Mouse (Mus musculus): ENCODE results near the gene Sgms1. TPM values are rescaled to one million over a fixed set of nuclear protein-coding genes. Genes with fewer than 3 reads are reported as not detected.

Gene Sgms1
- total and polyA plus RNA-seq, 3 experiments, result 27.0 to 62.1 (median 60.5) TPM

- peaks cover 10% of the 10 kb centered on the region for H3K79me2 ChIP-seq (replicated peaks; ENCODE audit: control insufficient read depth, insufficient read depth, low read length)
- peaks cover 47% of the 10 kb centered on the region for H3K36me3 ChIP-seq (ENCODE audit: control insufficient read depth, insufficient read depth, low read length)
- H3K4me3 ChIP-seq, result no peak overlapping the region
- H3K9ac ChIP-seq (ENCODE audit: low read depth, low read length), result no peak overlapping the region
- DNase-seq, result no peak
- H3K27ac ChIP-seq, result no peak overlapping the region; the same call in 1 of the 2 replicates
- TF ChIP-seq EP300 (IDR thresholded peaks at IDR 0.05; ENCODE audit: insufficient read depth, low read depth, low read length), result no peak
- peak; percentile 52 for TF ChIP-seq CTCF (IDR thresholded peaks at IDR 0.05)
- no peak for TF ChIP-seq POLR2A (IDR thresholded peaks at IDR 0.05; ENCODE audit: insufficient read depth, low read depth, low read length)
- no peaks in the 10 kb centered on the region for H3K27me3 ChIP-seq (ENCODE audit: control insufficient read depth, insufficient read depth, low read length)
- intact Hi-C loops (cut with DNase I), result no loop called here
- WGBS, result 96% methylated on average over 7 of the region's 7 CpGs
- H3K4me1 ChIP-seq (ENCODE audit: control insufficient read depth, insufficient read depth, low read length), result peaks cover 35% of the 10 kb centered on the region
These were observed 190.9 kb downstream of the Sgms1 start for GRCm38 (mm10) chr19:32198494-32199106.

DNA sequence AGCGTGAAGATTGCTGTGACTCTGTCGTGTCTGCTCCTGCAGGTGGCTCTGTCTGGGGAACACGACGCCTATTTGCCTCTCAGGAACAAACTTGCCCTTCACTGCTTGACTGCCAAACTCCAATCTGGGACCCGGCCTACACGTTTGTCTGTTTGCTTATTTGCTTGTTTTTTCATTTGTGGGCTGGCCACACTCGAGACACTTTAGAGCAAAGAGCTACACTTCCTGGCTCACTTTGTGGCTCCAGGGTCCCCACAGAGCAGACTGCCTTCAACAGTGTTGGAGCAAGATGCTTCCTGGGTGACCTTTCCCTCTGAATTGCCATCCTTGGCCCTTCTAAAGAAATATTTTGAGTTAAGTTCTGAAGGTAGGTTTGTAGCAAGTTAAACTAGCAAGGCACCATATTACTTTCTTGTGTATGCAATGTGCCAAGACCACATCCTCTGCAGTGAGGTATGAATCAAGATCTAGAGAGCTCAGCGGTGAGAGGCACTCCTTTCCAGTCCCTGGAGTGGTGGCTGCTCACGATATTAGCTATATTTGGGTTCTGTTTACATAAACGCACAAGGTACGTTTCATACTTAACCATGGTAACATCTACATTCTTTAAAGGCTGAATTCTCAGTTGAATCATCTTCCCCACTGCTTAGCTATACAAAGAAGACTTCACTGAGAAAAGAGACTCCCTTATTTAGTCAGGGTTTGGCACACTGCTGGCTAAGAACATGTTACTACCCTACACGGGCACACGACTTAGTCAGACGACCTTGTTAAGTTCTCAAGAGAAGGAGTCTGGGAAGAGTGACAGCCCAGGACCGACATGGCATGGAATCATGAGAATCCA lies 192.3 kb downstream of the Sgms1 start:
- intact Hi-C loops (cut with DNase I), result no loop called here
- Histone ChIP-seq H3K27ac (peak overlapping the region; percentile 71), H3K4me3 (no peak overlapping the region), H3K27me3 (ENCODE audit: control insufficient read depth, insufficient read depth, low read length) (no peaks in the 10 kb centered on the region), H3K79me2 (replicated peaks; ENCODE audit: control insufficient read depth, insufficient read depth, low read length) (peaks cover 10% of the 10 kb centered on the region), H3K4me1 (ENCODE audit: control insufficient read depth, insufficient read depth, low read length) (peaks cover 35% of the 10 kb centered on the region), H3K9ac (ENCODE audit: low read depth, low read length) (no peak overlapping the region), H3K36me3 (ENCODE audit: control insufficient read depth, insufficient read depth, low read length) (peaks cover 44% of the 10 kb centered on the region)
- no peak for TF ChIP-seq POLR2A (IDR thresholded peaks at IDR 0.05; ENCODE audit: insufficient read depth, low read depth, low read length)
- TF ChIP-seq EP300 (IDR thresholded peaks at IDR 0.05; ENCODE audit: insufficient read depth, low read depth, low read length), result 0 out of 2 replicates have a peak, but pooled peaks have one; percentile 9
- no peak for DNase-seq
- WGBS, result 42% methylated on average over 15 of the region's 15 CpGs

DNA sequence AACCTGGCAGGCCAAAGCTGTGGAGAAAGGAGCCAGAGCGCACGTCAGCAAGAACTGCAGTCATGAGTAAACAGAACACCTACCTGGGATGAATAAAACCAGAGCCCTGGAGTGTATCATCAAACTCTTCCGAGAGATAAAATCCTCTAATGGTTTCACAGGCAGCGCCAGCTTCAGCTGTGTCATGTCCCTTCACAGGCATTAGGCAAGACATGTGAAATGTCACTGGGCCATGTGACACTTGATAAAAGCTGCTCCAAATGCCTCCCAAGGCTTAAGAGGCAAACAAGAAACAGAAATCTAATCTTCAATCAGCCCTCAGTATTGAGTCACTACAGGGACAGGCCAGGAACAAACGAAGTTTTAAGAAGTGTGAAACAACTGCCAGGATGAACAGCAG lies 193.3 kb downstream of the Sgms1 start:
- H3K9ac ChIP-seq (ENCODE audit: low read depth, low read length), result peak overlapping the region; percentile 49
- peaks cover 9% of the 10 kb centered on the region for H3K79me2 ChIP-seq (replicated peaks; ENCODE audit: control insufficient read depth, insufficient read depth, low read length)
- H3K4me1 ChIP-seq (ENCODE audit: control insufficient read depth, insufficient read depth, low read length), result peaks cover 30% of the 10 kb centered on the region
- peak overlapping the region; percentile 71 for H3K27ac ChIP-seq
- peak in 1 of 2 experiments; percentile 70 for DNase-seq
- no peaks in the 10 kb centered on the region for H3K27me3 ChIP-seq (ENCODE audit: control insufficient read depth, insufficient read depth, low read length)
- peaks cover 48% of the 10 kb centered on the region for H3K36me3 ChIP-seq (ENCODE audit: control insufficient read depth, insufficient read depth, low read length)
- no peak overlapping the region for H3K4me3 ChIP-seq
- intact Hi-C loops (cut with DNase I), result no loop called here
- no peak for TF ChIP-seq CTCF (IDR thresholded peaks at IDR 0.05)
- peak; percentile 59; the same call in 1 of the 2 replicates for TF ChIP-seq EP300 (IDR thresholded peaks at IDR 0.05; ENCODE audit: insufficient read depth, low read depth, low read length)
- whole genome bisulfite sequencing, result 41% methylated on average over 5 of the region's 5 CpGs

- no peak for TF ChIP-seq EP300 (IDR thresholded peaks at IDR 0.05; ENCODE audit: insufficient read depth, low read depth, low read length)
- TF ChIP-seq POLR2A (IDR thresholded peaks at IDR 0.05; ENCODE audit: insufficient read depth, low read depth, low read length), result no peak
- no peak for TF ChIP-seq CTCF (IDR thresholded peaks at IDR 0.05)
- Histone ChIP-seq H3K27ac (peak overlapping the region; percentile 71), H3K4me1 (ENCODE audit: control insufficient read depth, insufficient read depth, low read length) (peaks cover 25% of the 10 kb centered on the region), H3K4me3 (no peak overlapping the region), H3K79me2 (replicated peaks; ENCODE audit: control insufficient read depth, insufficient read depth, low read length) (peaks cover 9% of the 10 kb centered on the region), H3K27me3 (ENCODE audit: control insufficient read depth, insufficient read depth, low read length) (no peaks in the 10 kb centered on the region), H3K9ac (ENCODE audit: low read depth, low read length) (no peak overlapping the region), H3K36me3 (ENCODE audit: control insufficient read depth, insufficient read depth, low read length) (peaks cover 55% of the 10 kb centered on the region)
- intact Hi-C loops (cut with DNase I), result no loop called here
- WGBS, result 12% methylated on average over 1 of the region's 1 CpGs
- no peak for DNase-seq
These were observed 194.7 kb downstream of the Sgms1 start for GRCm38 (mm10) chr19:32194863-32195262.

- 74% methylated on average over 3 of the region's 3 CpGs for WGBS
- Histone ChIP-seq H3K4me1 (ENCODE audit: control insufficient read depth, insufficient read depth, low read length) (peaks cover 26% of the 10 kb centered on the region), H3K27me3 (ENCODE audit: control insufficient read depth, insufficient read depth, low read length) (no peaks in the 10 kb centered on the region), H3K79me2 (replicated peaks; ENCODE audit: control insufficient read depth, insufficient read depth, low read length) (peaks cover 11% of the 10 kb centered on the region), H3K27ac (no peak overlapping the region; the same call in 1 of the 2 replicates), H3K36me3 (ENCODE audit: control insufficient read depth, insufficient read depth, low read length) (peaks cover 59% of the 10 kb centered on the region), H3K9ac (ENCODE audit: low read depth, low read length) (no peak overlapping the region), H3K4me3 (no peak overlapping the region)
- intact Hi-C loops (cut with DNase I), result no loop called here
- peak in 1 of 2 experiments; percentile 7 for DNase-seq
- no peak for TF ChIP-seq CTCF (IDR thresholded peaks at IDR 0.05)
- TF ChIP-seq EP300 (IDR thresholded peaks at IDR 0.05; ENCODE audit: insufficient read depth, low read depth, low read length), result no peak
- no peak for TF ChIP-seq POLR2A (IDR thresholded peaks at IDR 0.05; ENCODE audit: insufficient read depth, low read depth, low read length)
These were observed 195.4 kb downstream of the Sgms1 start for GRCm38 (mm10) chr19:32194074-32194473.

GRCm38 (mm10) chr19:32191596-32191995 lies 197.9 kb downstream of the Sgms1 start:
- WGBS, result 63% methylated on average over 3 of the region's 3 CpGs
- no peak overlapping the region for H3K9ac ChIP-seq (ENCODE audit: low read depth, low read length)
- H3K36me3 ChIP-seq (ENCODE audit: control insufficient read depth, insufficient read depth, low read length), result peaks cover 64% of the 10 kb centered on the region
- H3K4me1 ChIP-seq (ENCODE audit: control insufficient read depth, insufficient read depth, low read length), result peaks cover 26% of the 10 kb centered on the region
- DNase-seq, result peak in 1 of 2 experiments; percentile 2
- intact Hi-C loops (cut with DNase I), result no loop called here
- peaks cover 14% of the 10 kb centered on the region for H3K79me2 ChIP-seq (replicated peaks; ENCODE audit: control insufficient read depth, insufficient read depth, low read length)
- H3K27me3 ChIP-seq (ENCODE audit: control insufficient read depth, insufficient read depth, low read length), result no peaks in the 10 kb centered on the region
- H3K27ac ChIP-seq, result no peak overlapping the region
- TF ChIP-seq POLR2A (IDR thresholded peaks at IDR 0.05; ENCODE audit: insufficient read depth, low read depth, low read length) (no peak), EP300 (IDR thresholded peaks at IDR 0.05; ENCODE audit: insufficient read depth, low read depth, low read length) (no peak), CTCF (IDR thresholded peaks at IDR 0.05) (no peak)
- H3K4me3 ChIP-seq, result no peak overlapping the region

All from heart, adult 2 months (tissue).